Mouse (Mus musculus) kidney, adult 9 months (tissue): ENCODE measurements around the gene Kif11.

Experiments used
- DNase-seq: peaks from one replicate; pipeline ENCODE4 v3.0.0; 2022

Kif11 gene

GRCm38 (mm10) chr19:37377404-37377990, 1.3 kb downstream of the Kif11 start:
- DNase-seq = no peak

DNA sequence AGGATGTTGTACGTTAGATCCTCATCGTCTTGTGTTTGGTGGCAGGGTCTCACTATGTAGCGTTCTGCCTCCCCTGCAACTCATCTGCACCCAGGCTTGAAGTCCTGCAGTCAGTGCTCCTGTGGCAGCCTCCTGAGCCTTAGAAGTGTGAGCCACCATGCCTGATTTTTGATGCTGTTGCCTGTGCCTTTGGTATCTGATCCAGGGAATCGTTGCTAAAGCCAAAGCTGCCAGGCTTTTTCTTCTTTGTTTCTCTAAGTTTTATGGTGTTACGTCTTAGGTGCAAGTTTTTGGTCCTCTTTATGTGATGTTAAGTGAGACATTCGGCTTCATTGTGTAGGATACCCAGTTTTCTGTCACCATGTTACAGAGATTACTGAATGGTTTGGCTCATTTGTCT, 2.6 kb downstream of the Kif11 start:
- no peak for DNase-seq

DNA sequence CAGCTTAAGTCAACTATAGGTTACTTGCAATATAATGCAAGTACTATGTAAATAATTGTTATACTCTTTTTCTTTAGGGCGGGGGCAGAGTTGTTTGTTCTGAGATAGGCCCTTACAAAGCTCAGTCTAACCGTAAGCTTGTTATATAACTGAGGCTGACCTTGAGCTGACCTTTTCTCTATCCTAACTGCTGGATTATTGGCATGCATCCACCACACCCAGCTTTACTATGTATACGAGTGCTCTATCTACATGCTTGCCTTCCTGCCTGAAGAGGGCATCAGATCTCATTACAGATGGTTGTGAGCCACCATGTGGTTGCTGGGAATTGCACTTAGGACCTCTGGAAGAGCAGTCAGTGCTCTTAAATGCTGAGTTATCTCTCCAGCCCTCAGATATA, 9.9 kb downstream of the Kif11 start:
- no peak for DNase-seq

DNA sequence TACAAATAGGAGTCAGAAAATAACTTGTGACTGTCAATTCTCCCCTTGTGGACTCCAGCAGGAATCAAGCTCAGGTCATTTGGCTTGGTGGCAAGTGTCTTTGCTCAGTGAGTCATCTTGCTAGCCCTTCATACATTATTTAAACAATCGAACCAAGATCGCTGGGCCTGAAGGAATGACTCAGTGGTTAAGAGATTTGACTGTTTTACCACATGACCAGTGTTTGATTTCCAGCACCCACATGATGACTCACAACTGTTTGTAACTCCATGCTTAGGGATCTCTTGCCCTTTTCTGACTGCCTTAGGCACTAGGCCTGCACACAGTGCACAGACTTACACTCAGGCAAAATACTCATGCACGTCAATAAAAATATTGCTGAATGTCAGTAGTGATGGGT, 15.7 kb downstream of the Kif11 start:
- DNase-seq = no peak

DNA sequence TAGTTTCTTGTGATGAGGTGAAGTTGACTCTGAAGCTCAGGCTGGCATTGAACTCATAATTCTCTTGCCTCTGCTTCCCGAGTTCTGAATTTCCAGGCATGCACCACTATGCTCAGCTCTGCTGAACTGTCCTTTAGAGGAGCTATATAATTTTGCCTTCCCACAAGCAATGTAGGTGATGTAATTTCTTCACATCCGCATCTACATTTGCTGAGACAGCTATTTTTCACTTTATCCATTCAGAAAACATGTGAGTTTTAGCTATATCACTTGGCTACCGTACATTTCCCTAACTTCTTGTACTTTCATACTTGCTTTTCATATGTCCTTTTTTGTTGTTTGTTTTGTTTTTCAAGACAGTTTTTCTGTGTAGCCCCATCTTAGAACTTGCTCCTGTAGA, 20.1 kb downstream of the Kif11 start:
- DNase-seq = no peak

DNA sequence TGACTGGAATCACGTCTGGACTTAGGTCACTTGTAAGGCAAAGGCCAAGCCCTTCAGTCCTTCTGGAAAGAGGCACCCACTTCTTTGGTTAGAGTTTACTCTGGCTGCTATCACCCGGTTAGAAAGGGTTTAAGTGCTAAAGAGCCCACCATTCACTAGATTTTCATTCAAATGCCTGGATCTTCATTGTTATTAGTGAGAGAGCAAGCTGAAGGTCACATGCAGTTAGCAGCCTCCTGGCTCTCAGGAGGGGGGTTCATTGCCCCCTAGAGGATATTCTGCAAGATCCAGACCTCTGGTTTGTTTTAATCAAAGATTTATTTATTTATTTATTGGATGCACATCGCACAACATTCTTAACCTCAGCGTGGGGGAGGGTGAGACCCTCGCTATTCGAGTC, 24.7 kb downstream of the Kif11 start:
- DNase-seq = no peak

- DNase-seq = peak; percentile 58
These were observed 42.1 kb downstream of the Kif11 start for GRCm38 (mm10) chr19:37418294-37418693.

- peak; percentile 74 for DNase-seq
These were observed 43.4 kb downstream of the Kif11 start for GRCm38 (mm10) chr19:37419613-37420012.

GRCm38 (mm10) chr19:37428589-37428988, 52.4 kb downstream of the Kif11 start:
- no peak for DNase-seq

DNA sequence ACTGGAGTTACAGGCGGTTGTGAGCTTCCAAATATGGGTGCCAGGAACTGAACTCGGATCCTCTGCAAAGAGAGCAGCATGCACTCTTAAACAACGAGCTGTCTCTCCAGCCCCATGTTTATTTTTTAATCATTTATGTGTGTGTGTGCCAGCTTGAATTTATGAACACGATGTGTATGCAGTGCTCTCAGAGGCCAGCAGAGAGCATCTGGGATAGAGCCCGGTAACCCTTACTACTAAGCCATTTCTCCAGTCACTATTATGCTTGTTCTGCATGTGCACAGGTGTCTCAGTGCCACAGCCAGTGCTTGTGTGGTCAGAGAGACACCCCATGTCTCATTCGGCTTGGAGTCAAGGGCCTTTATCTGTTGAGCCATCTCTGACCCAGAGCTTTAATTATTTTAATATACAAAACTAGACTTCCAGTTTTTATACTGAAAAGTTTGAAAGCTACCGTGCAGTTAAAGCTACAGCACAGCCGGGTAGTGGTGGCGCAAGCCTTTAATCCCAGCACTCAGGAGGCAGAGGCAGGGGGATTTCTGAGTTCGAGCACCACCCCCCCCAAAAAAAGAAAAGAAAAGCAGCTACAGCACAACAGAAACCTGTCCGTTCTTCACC, 55.0 kb downstream of the Kif11 start:
- DNase-seq = no peak

GRCm38 (mm10) chr19:37432868-37433570, 56.8 kb downstream of the Kif11 start:
- DNase-seq = no peak

DNA sequence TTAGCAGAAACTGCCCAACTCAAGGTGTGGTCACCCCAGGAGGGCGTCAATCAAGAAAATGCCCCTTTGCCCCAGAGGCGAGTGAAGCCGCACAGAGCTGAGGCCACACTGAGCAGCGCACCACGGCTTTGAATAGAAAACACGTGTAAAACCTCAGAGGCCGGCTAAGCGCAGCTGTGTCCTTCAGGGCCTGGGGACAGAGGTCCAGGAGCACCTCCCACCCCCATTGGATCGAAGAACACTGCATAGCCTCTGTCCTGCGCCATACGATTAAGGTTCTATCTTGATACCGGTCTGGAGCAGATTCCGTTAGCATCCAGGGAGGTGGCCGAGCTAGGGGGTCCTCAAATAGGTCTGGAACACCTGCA, 57.7 kb downstream of the Kif11 start:
- DNase-seq = peak; percentile 40

GRCm38 (mm10) chr19:37434263-37434951, 58.2 kb downstream of the Kif11 start, which contains the start of gene Hhex:
Gene Hhex, plus strand, starts transcription at chr19:37434810.
- DNase-seq = peak; percentile 63

DNA sequence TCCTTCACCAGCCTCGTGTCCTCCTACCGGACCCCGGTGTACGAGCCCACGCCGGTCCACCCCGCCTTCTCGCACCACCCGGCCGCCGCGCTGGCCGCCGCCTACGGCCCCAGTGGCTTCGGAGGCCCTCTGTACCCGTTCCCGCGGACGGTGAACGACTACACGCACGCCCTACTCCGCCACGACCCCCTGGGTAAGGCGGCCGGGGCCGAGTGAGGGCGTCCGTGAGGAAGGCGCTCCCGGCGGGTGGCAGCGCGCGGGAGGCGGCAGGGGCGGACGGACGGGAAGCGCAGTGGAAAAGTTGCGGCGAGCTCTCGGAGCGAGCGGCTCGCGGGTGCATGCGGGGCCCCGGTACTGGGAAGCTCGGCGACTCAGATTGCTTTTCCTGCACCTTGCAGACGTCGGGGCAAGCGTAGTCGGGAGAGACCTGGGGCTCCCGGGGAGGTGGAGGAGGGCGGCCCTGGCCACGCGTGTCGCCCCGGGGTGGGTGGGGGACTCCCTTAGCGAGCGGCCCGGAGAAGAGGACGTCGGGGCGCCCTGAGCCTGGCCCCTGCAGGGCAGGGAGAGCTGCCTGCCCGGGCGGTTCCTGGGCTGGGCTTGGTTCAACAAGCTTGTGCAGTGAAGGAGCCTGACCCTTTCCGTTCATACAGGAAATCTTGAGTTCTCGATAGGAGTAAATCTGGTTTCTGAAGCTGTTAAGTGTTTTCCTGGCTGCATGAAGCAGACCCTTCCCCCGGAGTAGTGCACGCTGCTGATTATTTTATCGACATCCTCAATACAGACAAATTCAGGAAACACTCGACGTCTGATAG, 59.0 kb downstream of the Kif11 start:
- peak; percentile 80 for DNase-seq

GRCm38 (mm10) chr19:37435853-37436174, 59.6 kb downstream of the Kif11 start:
- no peak for DNase-seq

- DNase-seq = peak; percentile 30
These were observed 60.5 kb downstream of the Kif11 start for GRCm38 (mm10) chr19:37436514-37437288.

- DNase-seq = no peak
These were observed 61.0 kb downstream of the Kif11 start for GRCm38 (mm10) chr19:37437289-37437606.

DNA sequence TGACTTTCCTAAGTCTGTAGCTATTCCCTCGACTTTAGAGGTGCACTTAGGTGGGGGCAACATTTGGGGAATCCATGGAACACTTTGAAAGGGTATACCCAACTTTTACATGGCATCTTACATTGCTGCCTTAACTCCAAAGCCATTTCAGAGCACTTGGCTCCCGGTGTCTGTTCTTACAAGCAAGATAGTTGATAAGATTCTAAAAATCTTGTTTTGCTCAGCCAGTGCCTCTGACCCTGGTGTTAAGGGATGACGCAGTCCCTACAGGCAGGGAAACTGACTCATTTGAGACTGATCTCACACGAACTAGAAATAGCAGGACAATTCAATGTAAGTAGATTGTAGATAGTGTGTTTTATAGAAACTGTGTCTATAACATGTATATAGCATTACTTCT, 64.0 kb downstream of the Kif11 start:
- DNase-seq = no peak

DNA sequence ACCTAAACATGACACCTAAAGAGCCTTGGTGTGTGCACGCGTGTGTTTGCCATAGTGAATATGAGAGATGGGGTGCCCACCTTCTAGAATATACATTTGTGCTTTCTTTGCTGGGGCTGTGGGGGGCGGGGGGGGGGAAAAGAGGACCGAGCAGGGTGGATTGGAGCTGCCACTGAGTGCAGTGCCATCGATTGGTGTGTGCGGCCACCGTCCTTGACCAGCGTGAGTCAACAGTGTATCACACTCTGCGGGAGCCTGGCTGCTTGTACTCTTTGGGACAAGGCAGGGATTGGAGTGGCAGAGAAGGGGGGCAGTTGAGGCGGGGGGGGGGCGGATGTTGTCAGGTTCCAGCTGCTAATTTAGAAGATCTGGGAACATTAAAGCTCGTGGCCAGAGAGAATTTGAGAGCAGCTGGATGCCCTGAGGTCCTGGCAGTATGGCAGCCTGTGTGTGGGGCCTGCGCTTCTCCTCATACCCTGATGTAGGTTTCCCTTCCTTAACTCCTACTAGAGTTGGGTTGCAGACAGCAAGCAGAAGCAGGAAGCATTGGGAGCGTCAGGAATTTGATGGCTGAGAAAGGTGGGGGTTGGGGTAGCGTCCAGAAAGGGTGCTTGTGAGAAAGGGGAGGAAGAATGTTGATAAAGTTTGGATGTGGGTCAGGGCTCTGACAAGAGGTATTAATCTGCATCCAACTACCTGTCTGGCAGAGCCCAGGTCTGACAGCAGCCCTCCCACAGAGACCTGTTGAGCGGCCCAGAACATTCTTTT, 64.7 kb downstream of the Kif11 start:
- no peak for DNase-seq

- no peak for DNase-seq
These were observed 66.5 kb downstream of the Kif11 start for GRCm38 (mm10) chr19:37442524-37443286.

DNA sequence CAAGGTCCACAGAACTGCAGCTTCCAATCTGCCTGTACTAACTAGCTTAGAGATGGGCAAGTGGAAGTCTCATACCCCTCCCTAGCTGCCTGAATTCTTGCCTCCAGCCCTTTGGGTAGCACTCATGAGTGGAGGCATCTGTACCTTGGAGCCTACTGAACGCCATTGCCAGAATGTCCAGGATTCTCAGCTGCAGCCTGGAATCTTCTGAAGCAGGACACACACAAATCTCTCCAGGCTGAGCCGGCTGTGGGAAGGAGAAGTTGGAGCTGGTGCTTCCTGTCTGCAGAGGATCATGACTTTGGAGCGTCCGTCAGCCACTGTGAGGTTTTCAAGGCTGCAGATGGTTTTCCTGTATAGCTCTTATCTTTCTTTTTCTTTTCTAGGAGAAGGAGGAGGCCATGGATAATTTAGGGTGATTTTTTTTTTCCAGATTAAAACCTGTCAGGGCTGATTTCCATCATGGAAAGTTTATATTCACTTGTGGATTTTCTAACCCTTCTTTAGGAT, 67.5 kb downstream of the Kif11 start:
- no peak for DNase-seq
